Mouse (Mus musculus) spleen, adult 2 months (tissue): ENCODE results near the gene Zbtb7b. TPM values are rescaled to one million over a fixed set of nuclear protein-coding genes. Genes with fewer than 3 reads are reported as not detected.
"Not testable (repeated sequence)": the region's sequence is repeated elsewhere in the genome, so short reads cannot be mapped to it uniquely, and the experiment has no call there.

Experiments
- DNase-seq, 2 experiments: peaks; one replicate each; pipeline versions ENCODE4 v3.0.0 to v3.0.0-alpha.2; 2012 to 2021; ENCODE audit warnings: low spot score in 2 of 2, low read depth in 1 of 2
- H3K27ac ChIP-seq: fragments of 200-500 bp; 2 replicates; pipeline ENCODE4 v1.5.1; 2012; ENCODE audit warnings: low read length, inconsistent platforms; ENCODE audit not compliant: insufficient read depth
- H3K27me3 ChIP-seq: fragments of 200-500 bp; 2 replicates; pipeline ENCODE4 v1.6.1; 2012; ENCODE audit warnings: mild to moderate bottlenecking, moderate library complexity, low read length, inconsistent platforms; ENCODE audit not compliant: control insufficient read depth, insufficient read depth
- H3K36me3 ChIP-seq: fragments of 200-500 bp; 2 replicates; pipeline ENCODE4 v1.6.1; 2012; ENCODE audit warnings: mild to moderate bottlenecking, low read length, inconsistent platforms; ENCODE audit not compliant: control insufficient read depth, insufficient read depth
- H3K4me1 ChIP-seq: fragments of 200-500 bp; 2 replicates; pipeline ENCODE4 v1.6.1; 2011; ENCODE audit warnings: inconsistent platforms; ENCODE audit not compliant: control insufficient read depth, insufficient read depth, insufficient read length
- H3K4me3 ChIP-seq: fragments of 200-500 bp; 2 replicates; pipeline ENCODE4 v1.5.1; 2011; ENCODE audit warnings: mild to moderate bottlenecking, inconsistent platforms; ENCODE audit not compliant: insufficient read depth, insufficient read length; ENCODE audit errors: extremely low read depth
- CTCF ChIP-seq: fragments of 200-500 bp; IDR thresholded peaks from 2 replicates; pipeline ENCODE4 v1.5.1; 2011; ENCODE audit warnings: mild to moderate bottlenecking, inconsistent platforms; ENCODE audit not compliant: insufficient read depth, insufficient read length, insufficient replicate concordance; ENCODE audit errors: extremely low read depth
- POLR2A ChIP-seq: fragments of 200-500 bp; IDR thresholded peaks from 2 replicates; pipeline ENCODE4 v1.6.1; 2011; ENCODE audit warnings: low read depth, low read length, inconsistent platforms
- WGBS: fragments of 180-500 bp; shearing (Covaris S2); methylation state at CpG from one replicate; pipeline ENCODE4 v1.1.7; 2018; 5-methylcytosine and 5-hydroxymethylcytosine counted together
- polyA plus RNA-seq: library from polyadenylated mRNA; depleted of rRNA; stranded (reverse); fragments of >200 nt; gene quantifications from 2 replicates; pipeline ENCODE4 v1.2.3, GENCODE M21; 2012

The Zbtb7b gene
- polyA plus RNA-seq, 1 experiment: 54.5 TPM

DNA sequence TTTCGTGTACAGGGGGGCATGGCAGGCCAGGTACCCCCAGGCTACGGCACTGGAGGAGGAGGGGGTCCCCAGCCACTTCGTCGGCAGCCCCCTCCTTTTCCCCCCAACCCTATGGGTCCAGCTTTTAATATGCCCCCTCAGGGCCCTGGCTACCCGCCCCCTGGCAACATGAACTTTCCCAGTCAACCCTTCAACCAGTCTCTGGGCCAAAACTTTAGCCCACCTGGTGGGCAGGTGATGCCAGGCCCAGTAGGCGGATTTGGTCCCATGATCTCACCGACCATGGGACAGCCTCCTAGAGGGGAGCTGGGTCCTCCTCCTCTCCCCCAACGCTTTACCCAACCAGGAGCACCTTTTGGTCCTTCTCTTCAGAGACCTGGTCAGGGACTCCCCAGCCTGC, 38.0 kb upstream of the Zbtb7b start:
- Histone ChIP-seq H3K4me3 (no peak overlapping the region), H3K27me3 (no peaks in the 10 kb centered on the region), H3K27ac (no peak overlapping the region), H3K4me1 (peaks cover 5% of the 10 kb centered on the region; the same call in 1 of the 2 replicates), H3K36me3 (peaks cover 12% of the 10 kb centered on the region)
- no peak for DNase-seq
- no peak for TF ChIP-seq CTCF
- no peak for TF ChIP-seq POLR2A
- WGBS: 96% methylated on average over 8 of the region's 8 CpGs

DNA sequence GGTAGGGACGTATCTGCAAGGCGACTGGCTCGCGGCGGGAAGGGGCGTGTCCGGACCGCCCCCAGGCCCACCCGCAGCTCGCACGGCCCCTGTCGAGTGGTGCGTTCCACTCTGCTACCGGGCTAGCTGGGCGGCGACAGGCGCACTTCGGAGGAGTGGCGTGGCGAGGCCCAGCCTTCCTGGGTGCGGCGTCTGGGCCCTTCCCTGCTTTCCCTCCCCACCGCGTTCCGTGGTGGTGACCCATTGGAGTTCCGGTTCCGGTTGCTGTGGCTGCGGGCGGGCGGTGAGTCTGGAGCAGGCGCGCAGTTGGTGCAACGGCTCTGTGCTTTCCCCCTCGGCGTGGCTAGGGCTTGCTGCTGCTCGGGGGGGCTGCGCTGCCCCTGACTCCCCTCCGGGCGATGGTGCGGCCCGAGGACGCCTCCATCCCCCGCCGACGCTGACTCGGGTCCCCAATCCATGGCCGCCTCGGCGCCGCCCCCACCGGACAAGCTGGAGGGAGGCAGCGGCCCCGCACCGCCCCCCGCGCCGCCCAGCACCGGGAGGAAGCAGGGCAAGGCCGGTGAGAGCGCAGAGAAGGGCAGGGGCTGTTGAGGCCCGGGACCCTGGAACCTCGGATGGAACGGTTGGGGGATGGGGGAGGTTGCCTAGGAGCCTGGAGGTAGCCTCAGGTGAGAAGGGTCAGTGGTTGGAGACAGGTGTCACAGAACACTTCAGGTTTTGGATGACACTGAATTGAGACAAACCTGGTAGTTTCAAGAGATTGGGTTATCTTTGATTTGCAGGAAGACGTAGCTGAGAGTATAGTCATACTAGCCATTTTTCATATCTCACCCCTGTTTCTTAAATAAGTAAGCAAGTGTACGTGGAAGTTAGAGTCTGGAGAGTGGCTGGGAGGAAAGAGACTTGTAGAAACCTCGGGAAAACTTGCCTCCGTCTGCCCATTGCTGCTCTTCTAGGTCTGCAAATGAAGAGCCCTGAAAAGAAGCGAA, 35.9 kb upstream of the Zbtb7b start, which contains the start of gene Pygo2:
TSS of gene Pygo2 (plus strand) at position 44 of the 989 bp plus-strand sequence.
- H3K36me3 ChIP-seq: peaks cover 21% of the 10 kb centered on the region
- peak within 1 kb of the TSS; percentile 80 for H3K4me3 ChIP-seq
- DNase-seq: peak; percentile 76 to 91
- peaks cover 3% of the 10 kb centered on the region; the same call in 1 of the 2 replicates for H3K4me1 ChIP-seq
- TF ChIP-seq POLR2A (peak; percentile 48), CTCF (no peak)
- WGBS: 3% methylated on average over 67 of the region's 68 CpGs
- H3K27me3 ChIP-seq: no peaks in the 10 kb centered on the region
- H3K27ac ChIP-seq: peak within 1 kb of the TSS; percentile 84

DNA sequence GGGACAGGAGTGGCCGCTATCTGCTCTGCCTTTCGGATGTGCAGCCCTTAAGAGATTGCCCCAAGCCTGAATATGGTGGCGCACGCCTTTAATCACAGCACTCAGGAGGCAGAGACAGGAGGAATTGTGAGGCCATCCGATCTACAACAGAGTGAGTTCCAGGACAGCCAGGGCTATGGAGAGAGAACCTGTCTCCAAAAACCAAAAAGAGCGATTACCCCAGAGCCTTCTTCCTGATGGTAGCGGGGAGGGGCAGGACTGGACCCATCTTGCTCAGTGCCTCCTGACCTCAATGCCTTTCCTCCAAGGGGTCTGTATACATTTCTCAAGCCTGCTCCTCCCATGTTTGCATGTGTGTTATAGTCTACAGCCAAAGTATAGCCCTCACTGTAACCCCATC, 34.4 kb upstream of the Zbtb7b start:
- WGBS: 98% methylated on average over 7 of the region's 7 CpGs
- not testable (repeated sequence) for H3K4me1 ChIP-seq, DNase-seq, H3K27ac ChIP-seq, H3K27me3 ChIP-seq, H3K4me3 ChIP-seq
- H3K36me3 ChIP-seq: peaks cover 27% of the 10 kb centered on the region

DNA sequence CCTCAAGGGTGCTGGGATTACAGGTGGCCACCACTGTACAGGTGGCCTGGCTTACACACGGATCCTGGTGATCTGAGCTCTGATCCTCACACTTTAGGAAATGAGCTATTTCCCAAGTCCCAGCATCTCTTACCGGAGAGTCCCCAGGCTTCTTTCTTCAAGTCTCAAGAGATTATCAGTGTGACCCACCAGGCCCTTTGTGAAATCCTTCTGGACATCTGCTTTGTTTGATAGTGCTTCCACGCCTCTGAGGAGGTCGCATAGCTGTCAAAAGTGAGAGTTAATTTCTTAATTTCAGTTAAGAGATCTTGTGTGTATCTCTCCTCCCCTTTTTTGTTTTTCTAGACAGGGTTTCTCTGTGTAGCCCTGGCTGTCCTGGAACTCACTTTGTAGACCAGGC, 31.3 kb upstream of the Zbtb7b start:
- Histone ChIP-seq H3K27ac (no peak overlapping the region), H3K4me3 (no peak overlapping the region)
- 80% methylated on average over 4 of the region's 4 CpGs for WGBS

DNA sequence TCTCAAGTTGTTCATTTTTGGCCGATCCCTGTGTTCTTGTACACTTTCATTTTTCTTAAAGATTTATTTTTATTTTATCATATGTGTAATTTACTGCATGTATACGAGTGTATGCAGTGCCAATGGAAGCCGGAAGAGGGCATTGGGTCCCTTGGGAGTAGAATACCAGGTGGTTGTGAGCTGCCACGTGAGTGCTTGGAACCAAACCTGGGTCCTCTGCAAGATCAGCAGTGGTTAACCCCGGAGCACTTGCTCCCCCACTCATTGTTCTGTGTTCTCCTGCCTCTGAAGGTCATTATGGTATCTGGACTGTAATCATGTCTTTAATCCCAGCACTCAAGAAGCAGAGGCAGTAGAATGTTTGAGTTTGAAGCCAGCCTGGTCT, 30.6 kb upstream of the Zbtb7b start:
- no peak for DNase-seq
- H3K4me1 ChIP-seq: peaks cover 3% of the 10 kb centered on the region; the same call in 1 of the 2 replicates
- H3K27ac ChIP-seq: no peak overlapping the region
- H3K4me3 ChIP-seq: no peak overlapping the region
- TF ChIP-seq POLR2A (no peak), CTCF (no peak)
- no peaks in the 10 kb centered on the region for H3K27me3 ChIP-seq
- peaks cover 25% of the 10 kb centered on the region for H3K36me3 ChIP-seq
- WGBS: 85% methylated on average over 5 of the region's 5 CpGs

More for the DNA sequence above, 31.3 kb upstream of the Zbtb7b start:
- H3K36me3 ChIP-seq: peaks cover 25% of the 10 kb centered on the region
- no peak for TF ChIP-seq POLR2A
- no peak for TF ChIP-seq CTCF
- no peak for DNase-seq
- no peaks in the 10 kb centered on the region for H3K27me3 ChIP-seq
- H3K4me1 ChIP-seq: no peaks in the 10 kb centered on the region; the same call in 1 of the 2 replicates

DNA sequence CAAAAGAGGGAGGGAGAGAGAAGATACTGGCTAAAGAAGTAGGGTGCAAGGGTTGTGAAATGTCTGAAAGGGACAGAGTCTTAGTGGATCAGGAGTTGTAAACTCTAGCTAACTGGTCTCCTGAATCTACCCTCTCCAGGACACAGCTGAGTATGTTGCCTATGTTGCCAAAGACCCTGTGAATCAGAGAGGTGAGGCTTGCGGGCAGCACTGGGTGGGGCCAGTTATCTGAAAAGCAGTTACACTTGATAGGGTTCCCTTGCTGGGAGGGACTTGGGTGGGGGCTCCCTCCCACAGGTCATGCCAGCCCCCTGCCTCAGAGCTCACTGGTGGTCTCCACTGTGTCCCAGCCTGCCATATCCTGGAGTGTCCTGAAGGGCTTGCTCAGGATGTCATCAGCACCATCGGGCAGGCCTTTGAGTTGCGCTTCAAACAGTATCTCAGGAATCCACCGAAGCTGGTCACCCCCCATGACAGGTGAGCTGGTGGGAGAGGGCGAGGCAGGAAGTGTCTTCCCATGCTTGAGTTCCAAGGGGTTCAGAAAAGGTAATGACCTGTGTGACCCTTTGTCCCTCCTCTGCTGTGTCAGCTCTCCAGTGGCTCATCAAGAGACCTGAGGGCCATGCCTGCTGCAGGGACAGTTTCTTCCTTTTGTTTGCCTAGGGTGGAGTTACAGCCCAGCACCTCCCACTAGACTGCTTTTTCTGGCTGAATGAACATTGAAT, 30.0 kb upstream of the Zbtb7b start:
- TF ChIP-seq POLR2A (no peak), CTCF (no peak)
- 93% methylated on average over 5 of the region's 5 CpGs for WGBS
- DNase-seq: no peak
- no peak overlapping the region for H3K27ac ChIP-seq
- H3K27me3 ChIP-seq: no peaks in the 10 kb centered on the region
- no peak overlapping the region for H3K4me3 ChIP-seq
- H3K4me1 ChIP-seq: peaks cover 3% of the 10 kb centered on the region; the same call in 1 of the 2 replicates
- H3K36me3 ChIP-seq: peaks cover 25% of the 10 kb centered on the region
